Mouse (Mus musculus) heart, embryonic 16.5 days (tissue): ENCODE results near the gene Pnpla3. TPM values are rescaled to one million over a fixed set of nuclear protein-coding genes. Genes with fewer than 3 reads are reported as not detected.

Experiments used
- ATAC-seq: fragments of 200-750 bp; cut with Nextera tagmentation; replicated peaks from 2 replicates; pipeline ENCODE4 v1.8.0; 2017; ENCODE audit warnings: moderate number of reproducible peaks; ENCODE audit not compliant: insufficient read depth, low FRiP score; ENCODE audit errors: extremely low read depth
- H3K27ac ChIP-seq: fragments of 300-500 bp; sonication (generic); 2 replicates; pipeline ENCODE4 v1.5.1; 2014; ENCODE audit warnings: mild to moderate bottlenecking, low read length, control low read depth, moderate library complexity
- H3K27me3 ChIP-seq: fragments of 300-500 bp; sonication (generic); 2 replicates; pipeline ENCODE4 v1.6.1; 2014; ENCODE audit warnings: low read length, mixed read lengths; ENCODE audit not compliant: control insufficient read depth, insufficient read depth
- H3K36me3 ChIP-seq: fragments of 300-500 bp; sonication (generic); 2 replicates; pipeline ENCODE4 v1.6.1; 2014; ENCODE audit not compliant: control insufficient read depth, insufficient read depth
- H3K4me1 ChIP-seq: fragments of 300-500 bp; sonication (generic); 2 replicates; pipeline ENCODE4 v1.6.1; 2014; ENCODE audit warnings: low read length, mixed read lengths; ENCODE audit not compliant: control insufficient read depth, insufficient read depth
- H3K4me2 ChIP-seq: fragments of 300-500 bp; sonication (generic); 2 replicates; pipeline ENCODE4 v1.6.1; 2014; ENCODE audit warnings: low read depth, mild to moderate bottlenecking, control low read depth, low read length
- H3K4me3 ChIP-seq: fragments of 300-500 bp; sonication (generic); 2 replicates; pipeline ENCODE4 v1.5.1; 2014; ENCODE audit warnings: mild to moderate bottlenecking, control low read depth, low read length
- H3K9ac ChIP-seq: fragments of 300-500 bp; sonication (generic); 2 replicates; pipeline ENCODE4 v1.6.1; 2014; ENCODE audit warnings: low read length, control low read depth
- H3K9me3 ChIP-seq: fragments of 300-500 bp; sonication (generic); replicated peaks from 2 replicates; pipeline ENCODE4 v1.6.1; 2016; ENCODE audit warnings: low read length; ENCODE audit not compliant: control insufficient read depth
- WGBS: fragments of 180-500 bp; shearing (Covaris S2); extraction: QIAGEN DNeasy Blood & Tissue Kit; methylation state at CpG from one replicate; pipeline ENCODE4 v1.1.7; 2014; 5-methylcytosine and 5-hydroxymethylcytosine counted together
- polyA plus RNA-seq: library from polyadenylated mRNA; unstranded; fragments of >200 nt; fragmentation: Nextera tagmentation; extraction: Ambion mirVana; gene quantifications from 2 replicates; pipeline ENCODE4 v1.2.1, GENCODE M21; 2015

Pnpla3 gene
- 0.51 and 0.71 TPM in 2 replicates for polyA plus RNA-seq

DNA sequence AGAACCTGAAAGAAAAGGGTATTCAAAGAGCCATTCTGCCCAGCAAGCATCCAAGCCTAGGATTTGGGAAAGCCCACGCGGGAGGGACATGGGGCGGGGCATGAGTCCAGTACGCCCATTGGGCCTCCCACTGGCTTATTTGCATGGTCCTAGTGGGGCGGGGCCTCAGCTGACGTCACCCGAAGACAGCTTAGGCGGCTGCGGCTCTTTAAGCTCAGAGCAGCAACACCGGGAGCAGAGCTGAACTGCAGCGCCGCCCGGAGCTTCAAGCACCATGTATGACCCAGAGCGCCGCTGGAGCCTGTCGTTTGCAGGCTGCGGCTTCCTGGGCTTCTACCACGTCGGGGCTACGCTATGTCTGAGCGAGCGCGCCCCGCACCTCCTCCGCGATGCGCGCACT, at the start of gene Pnpla3:
Gene Pnpla3, plus strand, starts transcription at position 238 of the 400 bp plus-strand sequence.
- Histone ChIP-seq H3K27ac (no peak within 1 kb of the TSS), H3K4me2 (peak within 1 kb of the TSS; percentile 92), H3K9me3 (no peaks in the 10 kb centered on the region), H3K27me3 (0 out of 2 replicates have a peak, but pooled peaks cover 6% of the 10 kb centered on the region), H3K4me3 (peak within 1 kb of the TSS; percentile 58), H3K4me1 (peaks cover 11% of the 10 kb centered on the region; the same call in 1 of the 2 replicates), H3K9ac (peak within 1 kb of the TSS; percentile 56), H3K36me3 (no peaks in the 10 kb centered on the region)
- peak; percentile 99 for ATAC-seq
- WGBS: under 1% methylated on average over 28 of the region's 28 CpGs

DNA sequence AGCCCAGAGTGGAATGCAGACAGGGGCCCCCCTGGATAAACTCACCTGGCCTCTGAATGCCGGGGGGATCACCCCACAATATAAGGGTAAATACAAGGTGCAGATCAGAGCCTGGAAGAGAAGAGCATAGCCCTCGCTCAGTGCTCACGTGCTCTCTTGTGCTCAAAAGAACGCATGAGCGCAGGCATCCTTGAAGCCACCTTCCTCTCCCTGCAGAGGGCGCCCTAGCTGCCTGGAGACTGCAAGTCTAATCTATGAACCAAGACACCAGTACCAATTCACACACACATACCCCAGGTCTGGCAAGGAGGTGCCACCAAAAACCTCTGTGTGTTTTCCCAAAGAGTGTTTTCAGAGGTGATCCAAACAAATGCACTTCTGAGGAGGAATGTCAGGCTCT, 47.0 kb upstream of the Pnpla3 start:
- H3K9me3 ChIP-seq: peaks cover 3% of the 10 kb centered on the region
- no peak overlapping the region for H3K4me3 ChIP-seq
- no peak overlapping the region for H3K4me2 ChIP-seq
- H3K27me3 ChIP-seq: 0 out of 2 replicates have a peak, but pooled peaks cover 4% of the 10 kb centered on the region
- 24% methylated on average over 6 of the region's 6 CpGs for WGBS
- no peak overlapping the region for H3K9ac ChIP-seq
- no peak for ATAC-seq
- no peak overlapping the region for H3K27ac ChIP-seq
- no peaks in the 10 kb centered on the region for H3K4me1 ChIP-seq
- H3K36me3 ChIP-seq: no peaks in the 10 kb centered on the region

DNA sequence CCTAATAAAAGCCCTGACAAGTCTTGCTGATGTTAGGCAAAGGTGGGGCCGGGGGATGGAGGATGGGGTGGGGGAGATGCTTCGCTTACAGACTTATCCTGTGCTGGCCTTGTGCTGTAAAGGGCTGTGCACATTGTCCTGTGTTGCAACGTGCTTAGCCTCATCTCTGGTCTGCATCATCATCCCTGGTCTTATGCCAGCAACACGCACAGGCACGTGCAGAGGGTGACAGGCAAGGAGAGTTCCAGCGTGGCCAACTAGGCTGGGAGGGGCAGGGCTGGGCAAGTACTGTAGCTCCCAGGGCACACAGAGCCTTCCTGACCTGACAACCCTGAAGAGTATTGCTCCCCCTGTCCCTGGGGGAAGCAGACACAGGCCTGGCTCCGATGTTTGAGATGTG, 46.6 kb upstream of the Pnpla3 start:
- H3K4me3 ChIP-seq: no peak overlapping the region
- 0 out of 2 replicates have a peak, but pooled peaks cover 4% of the 10 kb centered on the region for H3K27me3 ChIP-seq
- peaks cover 3% of the 10 kb centered on the region for H3K9me3 ChIP-seq
- H3K4me2 ChIP-seq: no peak overlapping the region
- no peaks in the 10 kb centered on the region for H3K4me1 ChIP-seq
- 62% methylated on average over 7 of the region's 7 CpGs for WGBS
- H3K27ac ChIP-seq: no peak overlapping the region
- no peak overlapping the region for H3K9ac ChIP-seq
- no peak for ATAC-seq
- H3K36me3 ChIP-seq: no peaks in the 10 kb centered on the region

DNA sequence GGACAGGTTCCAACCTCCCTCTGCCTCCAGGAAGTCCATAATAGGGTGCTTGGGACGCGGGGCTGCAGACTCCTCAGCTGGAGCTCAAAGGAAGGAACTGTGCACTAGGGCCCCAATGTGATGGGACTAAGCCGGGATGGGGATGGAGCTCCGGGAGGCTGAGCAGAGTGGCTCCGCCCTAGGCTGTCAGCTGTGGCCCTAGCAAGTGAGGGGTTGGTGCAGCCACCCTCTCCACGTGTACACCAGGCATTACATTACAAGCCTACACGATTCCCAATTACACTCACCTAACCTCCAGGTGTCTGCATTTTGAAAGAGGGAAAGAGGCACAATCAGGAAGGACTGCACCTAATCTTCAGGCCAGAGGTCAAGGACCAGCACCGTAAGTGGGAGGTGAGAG, 44.6 kb upstream of the Pnpla3 start, which contains the start of gene Pnpla5:
Gene Pnpla5, minus strand, starts transcription at position 101 of the 400 bp plus-strand sequence.
- no peak for ATAC-seq
- Histone ChIP-seq H3K4me3 (no peak within 1 kb of the TSS), H3K4me2 (no peak within 1 kb of the TSS), H3K27ac (no peak within 1 kb of the TSS), H3K4me1 (no peaks in the 10 kb centered on the region), H3K9ac (no peak within 1 kb of the TSS), H3K36me3 (no peaks in the 10 kb centered on the region), H3K9me3 (no peaks in the 10 kb centered on the region), H3K27me3 (0 out of 2 replicates have a peak, but pooled peaks cover 4% of the 10 kb centered on the region)
- 57% methylated on average over 8 of the region's 8 CpGs for WGBS

DNA sequence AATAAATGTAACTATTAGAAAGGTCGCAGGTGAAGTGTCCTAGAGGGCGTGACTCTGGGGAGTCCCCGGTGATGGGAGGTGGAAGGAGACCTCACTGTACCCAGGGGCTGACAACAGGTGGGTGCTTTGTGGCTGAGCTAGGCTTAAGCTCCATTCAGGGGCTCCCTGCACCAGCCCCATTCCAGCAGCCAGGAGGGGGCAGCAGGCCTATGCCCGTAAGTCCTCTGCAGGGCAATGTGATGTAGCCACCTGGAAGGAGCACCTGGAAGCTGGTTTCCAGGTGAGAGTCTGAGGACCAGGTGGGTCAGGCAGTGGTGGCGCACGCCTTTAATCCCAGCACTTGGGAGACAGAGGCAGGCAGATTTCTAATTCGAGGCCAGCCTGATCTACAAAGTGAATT, 43.6 kb upstream of the Pnpla3 start:
- Histone ChIP-seq H3K4me1 (no peaks in the 10 kb centered on the region), H3K4me2 (no peak overlapping the region), H3K27ac (no peak overlapping the region), H3K27me3 (0 out of 2 replicates have a peak, but pooled peaks cover 4% of the 10 kb centered on the region), H3K9ac (no peak overlapping the region), H3K9me3 (no peaks in the 10 kb centered on the region), H3K4me3 (no peak overlapping the region), H3K36me3 (no peaks in the 10 kb centered on the region)
- WGBS: 56% methylated on average over 7 of the region's 7 CpGs
- ATAC-seq: no peak

DNA sequence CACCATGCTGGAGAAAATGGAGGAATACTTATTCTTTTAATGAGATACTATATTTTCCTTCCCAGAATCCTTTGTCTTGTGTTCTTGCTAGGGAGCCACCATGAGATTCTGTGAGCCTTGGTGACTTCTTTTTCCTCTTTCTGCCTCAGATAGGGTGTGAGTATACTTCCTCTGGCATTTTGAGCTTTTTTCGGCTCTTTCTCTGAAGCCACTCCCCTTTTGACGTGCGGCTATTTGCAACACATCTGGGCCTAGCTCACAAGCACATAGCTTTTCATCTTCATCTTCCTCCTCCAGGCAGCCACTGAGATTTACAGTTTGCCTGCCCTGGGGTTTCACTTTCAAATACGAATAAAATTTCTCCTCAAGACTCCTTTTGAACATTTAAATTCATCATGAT, 41.2 kb upstream of the Pnpla3 start:
- H3K36me3 ChIP-seq: no peaks in the 10 kb centered on the region
- no peaks in the 10 kb centered on the region for H3K9me3 ChIP-seq
- 60% methylated on average over 4 of the region's 4 CpGs for WGBS
- ATAC-seq: no peak
- H3K4me3 ChIP-seq: no peak overlapping the region
- 0 out of 2 replicates have a peak, but pooled peaks cover 2% of the 10 kb centered on the region for H3K27me3 ChIP-seq
- no peak overlapping the region for H3K4me2 ChIP-seq
- H3K4me1 ChIP-seq: peaks cover 5% of the 10 kb centered on the region
- H3K27ac ChIP-seq: no peak overlapping the region
- H3K9ac ChIP-seq: no peak overlapping the region

DNA sequence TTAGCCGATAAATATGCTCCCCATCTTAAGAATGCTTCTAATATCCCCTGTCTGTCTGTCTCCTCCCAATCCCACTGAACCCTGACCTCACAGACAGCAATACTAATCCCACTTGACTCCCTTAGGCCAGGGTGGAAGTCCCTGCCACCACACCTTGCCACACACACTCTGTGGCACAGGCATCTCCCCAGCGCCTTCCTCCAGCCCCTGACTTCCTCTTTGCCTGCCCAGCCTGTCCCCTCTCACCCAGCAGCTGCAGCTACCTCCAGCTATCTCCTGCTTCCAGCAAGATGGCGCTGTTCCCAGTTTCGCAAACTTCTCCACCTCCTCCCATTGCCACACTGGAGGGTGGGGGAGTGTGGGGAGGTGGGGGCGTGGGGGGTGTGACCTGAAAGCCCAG, 40.8 kb upstream of the Pnpla3 start:
- WGBS: 36% methylated on average over 5 of the region's 5 CpGs
- no peak for ATAC-seq
- H3K27ac ChIP-seq: no peak overlapping the region
- no peak overlapping the region for H3K4me3 ChIP-seq
- H3K27me3 ChIP-seq: 0 out of 2 replicates have a peak, but pooled peaks cover 2% of the 10 kb centered on the region
- H3K36me3 ChIP-seq: no peaks in the 10 kb centered on the region
- H3K4me1 ChIP-seq: peaks cover 9% of the 10 kb centered on the region
- H3K9ac ChIP-seq: no peak overlapping the region
- no peak overlapping the region for H3K4me2 ChIP-seq
- H3K9me3 ChIP-seq: no peaks in the 10 kb centered on the region

DNA sequence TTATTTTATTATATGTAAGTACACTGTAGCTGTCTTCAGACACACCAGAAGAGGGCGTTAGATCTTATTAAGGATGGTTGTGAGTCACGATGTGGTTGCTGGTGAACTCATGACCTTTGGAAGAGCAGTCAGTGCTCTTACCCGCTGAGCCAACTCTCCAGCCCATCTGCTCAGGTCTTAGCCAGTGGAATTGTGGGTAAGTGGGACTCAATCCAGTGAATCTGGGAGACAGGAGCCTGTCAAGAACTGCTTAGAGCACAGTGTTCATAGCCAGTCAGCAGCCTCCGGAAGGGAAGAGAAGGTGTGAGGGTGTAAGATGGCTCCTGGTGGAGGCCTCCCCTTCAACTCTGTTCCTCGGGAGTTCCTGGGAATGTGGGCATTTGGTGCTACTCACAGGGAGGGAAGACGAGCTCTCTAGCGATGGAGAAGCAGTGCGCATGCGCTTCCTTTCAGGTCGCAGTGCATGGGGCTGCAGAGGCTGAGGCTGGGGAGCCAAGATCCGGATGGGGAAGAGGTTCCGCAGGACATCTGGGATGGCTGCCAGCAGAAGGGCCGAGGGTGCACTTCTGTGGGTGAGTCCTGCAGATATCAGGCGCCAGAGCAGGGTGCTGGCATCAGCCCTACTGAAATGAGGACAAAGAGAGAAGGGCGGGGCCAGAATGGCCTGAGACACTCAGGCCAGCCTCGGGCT, 36.4 kb upstream of the Pnpla3 start:
- Histone ChIP-seq H3K4me3 (no peak overlapping the region), H3K27me3 (no peaks in the 10 kb centered on the region), H3K27ac (no peak overlapping the region), H3K36me3 (no peaks in the 10 kb centered on the region), H3K4me2 (peak overlapping the region; percentile 26; the same call in 1 of the 2 replicates), H3K4me1 (peaks cover 11% of the 10 kb centered on the region), H3K9me3 (peaks cover 5% of the 10 kb centered on the region), H3K9ac (no peak overlapping the region)
- 33% methylated on average over 16 of the region's 16 CpGs for WGBS
- peak; percentile 83 for ATAC-seq

DNA sequence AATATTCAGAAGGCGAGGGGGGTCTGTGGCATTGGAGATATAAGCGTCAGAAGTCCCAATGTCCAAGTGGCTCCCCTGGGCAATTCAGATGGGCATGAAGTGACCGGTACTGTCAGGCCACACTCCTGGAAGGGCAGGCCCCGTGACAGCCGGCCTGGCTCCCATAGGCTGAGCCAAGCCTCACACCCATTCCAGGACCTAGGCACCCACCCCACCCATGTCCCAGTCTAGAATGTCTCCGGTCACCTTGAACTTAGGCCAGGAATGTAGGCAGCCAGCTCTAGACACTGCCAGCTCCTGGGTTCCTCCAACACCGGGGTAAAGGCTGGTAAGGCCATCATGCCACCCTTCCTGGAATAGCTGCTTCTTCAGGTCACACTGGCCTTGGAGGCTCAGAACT, 35.7 kb upstream of the Pnpla3 start:
- H3K27ac ChIP-seq: no peak overlapping the region
- 86% methylated on average over 7 of the region's 7 CpGs for WGBS

More for the DNA sequence above, 35.7 kb upstream of the Pnpla3 start:
- Histone ChIP-seq H3K36me3 (no peaks in the 10 kb centered on the region), H3K9me3 (peaks cover 5% of the 10 kb centered on the region), H3K9ac (no peak overlapping the region), H3K4me3 (no peak overlapping the region), H3K4me2 (no peak overlapping the region), H3K4me1 (peaks cover 11% of the 10 kb centered on the region), H3K27me3 (no peaks in the 10 kb centered on the region)
- no peak for ATAC-seq
